Mouse (Mus musculus): Measurements from ENCODE around the gene Alad. TPM values are rescaled to one million over a fixed set of nuclear protein-coding genes. Genes with fewer than 3 reads are reported as not detected.

Alad gene
- polyA plus RNA-seq, 1 experiment from 2014 or later = 64.3 TPM

- H3K4me1 ChIP-seq = 0 out of 2 replicates have a peak, but pooled peaks cover 9% of the 10 kb centered on the region
- whole genome bisulfite sequencing = 93% methylated on average over 4 of the region's 4 CpGs
- no peak for ATAC-seq (ENCODE audit: low FRiP score)
- H3K36me3 ChIP-seq = peaks cover 24% of the 10 kb centered on the region
- no peak overlapping the region for H3K4me3 ChIP-seq
- H3K27me3 ChIP-seq = peaks cover 2% of the 10 kb centered on the region; the same call in 1 of the 2 replicates
- H3K27ac ChIP-seq = no peak overlapping the region
- no peaks in the 10 kb centered on the region for H3K9me3 ChIP-seq (replicated peaks)
- no peak overlapping the region for H3K4me2 ChIP-seq (replicated peaks)
- H3K9ac ChIP-seq = no peak overlapping the region
These were observed 18.9 kb downstream of the Alad start for GRCm38 (mm10) chr4:62500799-62501198.

- Histone ChIP-seq H3K4me3 (no peak overlapping the region), H3K27me3 (peaks cover 2% of the 10 kb centered on the region; the same call in 1 of the 2 replicates), H3K4me2 (replicated peaks) (no peak overlapping the region), H3K4me1 (0 out of 2 replicates have a peak, but pooled peaks cover 5% of the 10 kb centered on the region), H3K9me3 (replicated peaks) (no peaks in the 10 kb centered on the region), H3K27ac (no peak overlapping the region), H3K9ac (no peak overlapping the region), H3K36me3 (peaks cover 24% of the 10 kb centered on the region)
- 84% methylated on average over 8 of the region's 8 CpGs for WGBS
- ATAC-seq (ENCODE audit: low FRiP score) = no peak
These were observed 22.9 kb downstream of the Alad start for GRCm38 (mm10) chr4:62496815-62497214.

GRCm38 (mm10) chr4:62495946-62496345 lies 23.8 kb downstream of the Alad start:
- Histone ChIP-seq H3K27ac (no peak overlapping the region), H3K27me3 (peaks cover 2% of the 10 kb centered on the region; the same call in 1 of the 2 replicates), H3K36me3 (peaks cover 24% of the 10 kb centered on the region), H3K4me3 (no peak overlapping the region), H3K9me3 (replicated peaks) (no peaks in the 10 kb centered on the region), H3K9ac (no peak overlapping the region), H3K4me1 (no peaks in the 10 kb centered on the region), H3K4me2 (replicated peaks) (no peak overlapping the region)
- WGBS = 80% methylated on average over 8 of the region's 8 CpGs
- no peak for ATAC-seq (ENCODE audit: low FRiP score)

GRCm38 (mm10) chr4:62494230-62494629 lies 25.5 kb downstream of the Alad start:
- H3K9ac ChIP-seq = no peak overlapping the region
- no peak overlapping the region for H3K4me3 ChIP-seq
- no peak overlapping the region for H3K4me2 ChIP-seq (replicated peaks)
- no peaks in the 10 kb centered on the region for H3K9me3 ChIP-seq (replicated peaks)
- no peaks in the 10 kb centered on the region for H3K27me3 ChIP-seq
- 69% methylated on average over 9 of the region's 9 CpGs for WGBS
- no peaks in the 10 kb centered on the region for H3K4me1 ChIP-seq
- no peak overlapping the region for H3K27ac ChIP-seq
- no peak for ATAC-seq (ENCODE audit: low FRiP score)
- peaks cover 18% of the 10 kb centered on the region for H3K36me3 ChIP-seq

- 0 out of 2 replicates have a peak, but pooled peaks cover 4% of the 10 kb centered on the region for H3K36me3 ChIP-seq
These were observed 27.0 kb downstream of the Alad start for GRCm38 (mm10) chr4:62492682-62493081.

GRCm38 (mm10) chr4:62487914-62488313 lies 31.8 kb downstream of the Alad start:
- H3K36me3 ChIP-seq = no peaks in the 10 kb centered on the region
- no peak overlapping the region for H3K27ac ChIP-seq
- H3K9me3 ChIP-seq (replicated peaks) = no peaks in the 10 kb centered on the region
- no peaks in the 10 kb centered on the region; the same call in 1 of the 2 replicates for H3K27me3 ChIP-seq
- H3K9ac ChIP-seq = no peak overlapping the region
- WGBS = 78% methylated on average over 2 of the region's 2 CpGs
- H3K4me2 ChIP-seq (replicated peaks) = no peak overlapping the region
- H3K4me3 ChIP-seq = no peak overlapping the region
- no peaks in the 10 kb centered on the region for H3K4me1 ChIP-seq
- no peak for ATAC-seq (ENCODE audit: low FRiP score)

More at GRCm38 (mm10) chr4:62492682-62493081, 27.0 kb downstream of the Alad start:
- no peak overlapping the region for H3K9ac ChIP-seq
- H3K4me3 ChIP-seq = no peak overlapping the region
- H3K27ac ChIP-seq = no peak overlapping the region
- H3K4me1 ChIP-seq = no peaks in the 10 kb centered on the region
- no peaks in the 10 kb centered on the region for H3K27me3 ChIP-seq
- no peak for ATAC-seq (ENCODE audit: low FRiP score)
- H3K4me2 ChIP-seq (replicated peaks) = no peak overlapping the region
- 93% methylated on average over 2 of the region's 2 CpGs for WGBS
- H3K9me3 ChIP-seq (replicated peaks) = no peaks in the 10 kb centered on the region

GRCm38 (mm10) chr4:62487172-62487571 lies 32.5 kb downstream of the Alad start:
- no peaks in the 10 kb centered on the region for H3K9me3 ChIP-seq (replicated peaks)
- 91% methylated on average over 5 of the region's 5 CpGs for WGBS
- no peak for ATAC-seq (ENCODE audit: low FRiP score)
- no peaks in the 10 kb centered on the region for H3K4me1 ChIP-seq
- H3K4me3 ChIP-seq = no peak overlapping the region
- H3K36me3 ChIP-seq = no peaks in the 10 kb centered on the region
- no peak overlapping the region for H3K27ac ChIP-seq
- H3K4me2 ChIP-seq (replicated peaks) = no peak overlapping the region
- H3K27me3 ChIP-seq = peaks cover 5% of the 10 kb centered on the region; the same call in 1 of the 2 replicates
- H3K9ac ChIP-seq = no peak overlapping the region

- Histone ChIP-seq H3K4me3 (no peak overlapping the region), H3K27ac (no peak overlapping the region), H3K9ac (no peak overlapping the region), H3K4me2 (replicated peaks) (no peak overlapping the region), H3K36me3 (no peaks in the 10 kb centered on the region), H3K27me3 (peaks cover 13% of the 10 kb centered on the region), H3K4me1 (no peaks in the 10 kb centered on the region), H3K9me3 (replicated peaks) (no peaks in the 10 kb centered on the region)
- no peak for ATAC-seq (ENCODE audit: low FRiP score)
- 91% methylated on average over 15 of the region's 15 CpGs for WGBS
These were observed 33.5 kb downstream of the Alad start for GRCm38 (mm10) chr4:62486162-62486696.

- Histone ChIP-seq H3K9ac (no peak overlapping the region), H3K36me3 (no peaks in the 10 kb centered on the region), H3K27ac (no peak overlapping the region), H3K27me3 (peaks cover 18% of the 10 kb centered on the region), H3K4me1 (no peaks in the 10 kb centered on the region), H3K4me3 (no peak overlapping the region), H3K9me3 (replicated peaks) (no peaks in the 10 kb centered on the region), H3K4me2 (replicated peaks) (no peak overlapping the region)
- WGBS = 89% methylated on average over 8 of the region's 8 CpGs
- no peak for ATAC-seq (ENCODE audit: low FRiP score)
These were observed 34.1 kb downstream of the Alad start for GRCm38 (mm10) chr4:62485450-62486161.

GRCm38 (mm10) chr4:62484928-62485327 lies 34.8 kb downstream of the Alad start:
- H3K27me3 ChIP-seq = peaks cover 25% of the 10 kb centered on the region
- no peak overlapping the region for H3K9ac ChIP-seq
- 77% methylated on average over 3 of the region's 3 CpGs for WGBS
- no peaks in the 10 kb centered on the region for H3K36me3 ChIP-seq
- peaks cover 3% of the 10 kb centered on the region for H3K4me1 ChIP-seq
- no peak overlapping the region for H3K27ac ChIP-seq
- no peak for ATAC-seq (ENCODE audit: low FRiP score)
- no peak overlapping the region for H3K4me2 ChIP-seq (replicated peaks)
- no peaks in the 10 kb centered on the region for H3K9me3 ChIP-seq (replicated peaks)
- no peak overlapping the region for H3K4me3 ChIP-seq

- H3K9me3 ChIP-seq (replicated peaks) = no peaks in the 10 kb centered on the region
- peaks cover 6% of the 10 kb centered on the region for H3K4me1 ChIP-seq
- no peak overlapping the region for H3K4me3 ChIP-seq
- no peak overlapping the region for H3K27ac ChIP-seq
- ATAC-seq (ENCODE audit: low FRiP score) = peak; percentile 32; the same call in 1 of the 2 replicates
- H3K4me2 ChIP-seq (replicated peaks) = no peak overlapping the region
- 51% methylated on average over 10 of the region's 10 CpGs for WGBS
- H3K27me3 ChIP-seq = peaks cover 43% of the 10 kb centered on the region
- no peak overlapping the region for H3K9ac ChIP-seq
- H3K36me3 ChIP-seq = no peaks in the 10 kb centered on the region
These were observed 38.8 kb downstream of the Alad start for GRCm38 (mm10) chr4:62480709-62481605.

Measured in hindbrain, embryonic 12.5 days (tissue).